Mouse (Mus musculus) MEL (cell line): ENCODE measurements at regions not wholly inside any gene's neighbourhood (a gene's known extent, or its start where the extent isn't known, plus 50 kb on each side); places are given as distances from the start of the nearest gene placed in this dataset.

ENCODE experiments used
- DNase-seq: peaks from one replicate; pipeline ENCODE4 v3.0.0; 2011; ENCODE audit warnings: low read depth, low spot score
- H3K27ac ChIP-seq: 2 replicates; pipeline ENCODE4 v1.5.1; 2012; ENCODE audit warnings: low read depth, mild to moderate bottlenecking, control low read depth, low read length, moderate library complexity; ENCODE audit not compliant: control insufficient read depth
- H3K27me3 ChIP-seq, 2 experiments: fragments of 150-350 bp in 1 of 2; sonication (generic) in 1 of 2; 2 replicates each; pipeline ENCODE4 v1.6.1; 2012; ENCODE audit warnings: low read length in 2 of 2, mild to moderate bottlenecking in 2 of 2, improper control_type of control experiment in 1 of 2, moderate library complexity in 1 of 2; ENCODE audit not compliant: insufficient read depth in 2 of 2, control insufficient read depth in 1 of 2
- H3K36me3 ChIP-seq, 2 experiments: 2 replicates each; pipeline ENCODE4 v1.6.1; 2012 to 2014; ENCODE audit warnings: low read length in 2 of 2, improper control_type of control experiment in 1 of 2, inconsistent platforms in 1 of 2, mild to moderate bottlenecking in 1 of 2; ENCODE audit not compliant: insufficient read depth in 2 of 2, control insufficient read depth in 1 of 2
- H3K4me1 ChIP-seq, 2 experiments: fragments of 150-350 bp in 1 of 2; sonication (generic) in 1 of 2; 2 replicates each; pipeline ENCODE4 v1.6.1; 2012; ENCODE audit warnings: low read length in 2 of 2, improper control_type of control experiment in 1 of 2, mild to moderate bottlenecking in 1 of 2; ENCODE audit not compliant: insufficient read depth in 2 of 2, control insufficient read depth in 1 of 2
- H3K4me3 ChIP-seq, 2 experiments: fragments of 150-350 bp in 1 of 2; sonication (generic) in 1 of 2; 2 replicates each; pipeline ENCODE4 v1.5.1; 2012; ENCODE audit warnings: low read depth in 2 of 2, low read length in 2 of 2, mild to moderate bottlenecking in 2 of 2, moderate library complexity in 2 of 2, control low read depth in 1 of 2, improper control_type of control experiment in 1 of 2; ENCODE audit not compliant: control insufficient read depth in 1 of 2, insufficient read depth in 1 of 2
- H3K79me2 ChIP-seq: 2 replicates; pipeline ENCODE4 v1.6.1; 2012; ENCODE audit warnings: mild to moderate bottlenecking, low read length, moderate library complexity; ENCODE audit not compliant: control insufficient read depth, poor library complexity, insufficient read depth
- H3K9ac ChIP-seq: 2 replicates; pipeline ENCODE4 v1.6.1; 2012; ENCODE audit warnings: low read depth, mild to moderate bottlenecking, control low read depth, low read length, moderate library complexity; ENCODE audit not compliant: control insufficient read depth, poor library complexity, severe bottlenecking
- H3K9me3 ChIP-seq: fragments of 150-350 bp; sonication (generic); replicated peaks from 2 replicates; pipeline ENCODE4 v1.6.1; 2012; ENCODE audit warnings: mild to moderate bottlenecking, low read length, improper control_type of control experiment, moderate library complexity; ENCODE audit not compliant: insufficient read depth
- CHD1 ChIP-seq: IDR thresholded peaks from 2 replicates; pipeline ENCODE4 v1.6.1; 2012; ENCODE audit warnings: low read depth, mild to moderate bottlenecking, inconsistent platforms, low read length, improper control_type of control experiment
- CTCF ChIP-seq, 3 experiments: IDR thresholded peaks in 2 of 3; conservative IDR thresholded peaks in 1 of 3; 2 replicates each; pipeline ENCODE4 v1.5.1; 2011 to 2012; ENCODE audit warnings: low read length in 3 of 3, low read depth in 2 of 3, mild to moderate bottlenecking in 2 of 3, improper control_type of control experiment in 1 of 3, inconsistent platforms in 1 of 3, mixed read lengths in 1 of 3, moderate library complexity in 1 of 3; ENCODE audit not compliant: control insufficient read depth in 1 of 3, insufficient read depth in 1 of 3, poor library complexity in 1 of 3, severe bottlenecking in 1 of 3
- E2F4 ChIP-seq: IDR thresholded peaks from 2 replicates; pipeline ENCODE4 v1.6.1; 2011; ENCODE audit warnings: low read depth, low read length, improper control_type of control experiment, borderline replicate concordance
- EP300 ChIP-seq, 2 experiments: IDR thresholded peaks; 2 replicates each; pipeline ENCODE4 v1.6.1; 2011; ENCODE audit warnings: improper control_type of control experiment in 2 of 2, low read length in 2 of 2, low read depth in 1 of 2, mild to moderate bottlenecking in 1 of 2
- GATA1 ChIP-seq: IDR thresholded peaks from 2 replicates; pipeline ENCODE4 v1.6.1; 2011; ENCODE audit warnings: low read depth, low read length, improper control_type of control experiment
- HCFC1 ChIP-seq: IDR thresholded peaks from 2 replicates; pipeline ENCODE4 v1.6.1; 2012; ENCODE audit warnings: low read depth, mild to moderate bottlenecking, inconsistent platforms, low read length, improper control_type of control experiment, moderate library complexity
- JUND ChIP-seq: IDR thresholded peaks from 2 replicates; pipeline ENCODE4 v1.6.1; 2011; ENCODE audit warnings: low read depth, mild to moderate bottlenecking, improper control_type of control experiment, low read length
- KAT2A ChIP-seq: conservative IDR thresholded peaks from 2 replicates; pipeline ENCODE4 v1.6.1; 2012; ENCODE audit warnings: low read depth, low read length, improper control_type of control experiment, inconsistent platforms
- MAFK ChIP-seq: IDR thresholded peaks from 2 replicates; pipeline ENCODE4 v1.6.1; 2011; ENCODE audit warnings: low read depth, mild to moderate bottlenecking, low read length, improper control_type of control experiment, borderline replicate concordance
- MAX ChIP-seq: IDR thresholded peaks from 2 replicates; pipeline ENCODE4 v1.6.1; 2011; ENCODE audit warnings: low read length, improper control_type of control experiment
- MEF2A ChIP-seq: IDR thresholded peaks from 2 replicates; pipeline ENCODE4 v1.6.1; 2014; ENCODE audit warnings: low read depth, mild to moderate bottlenecking, inconsistent platforms, low read length, improper control_type of control experiment; ENCODE audit not compliant: poor library complexity, insufficient replicate concordance, severe bottlenecking; ENCODE audit errors: extremely low read depth
- MYB ChIP-seq: IDR thresholded peaks from 2 replicates; pipeline ENCODE4 v1.6.1; 2011; ENCODE audit warnings: mild to moderate bottlenecking, low read depth, low read length, improper control_type of control experiment
- MYC ChIP-seq: IDR thresholded peaks from 2 replicates; pipeline ENCODE4 v1.6.1; 2011; ENCODE audit warnings: low read depth, mild to moderate bottlenecking, low read length, improper control_type of control experiment, moderate library complexity
- NELFE ChIP-seq: IDR thresholded peaks from 2 replicates; pipeline ENCODE4 v1.6.1; 2011; ENCODE audit warnings: low read depth, low read length, improper control_type of control experiment
- NRF1 ChIP-seq: IDR thresholded peaks from 2 replicates; pipeline ENCODE4 v1.6.1; 2014; ENCODE audit warnings: low read depth, mild to moderate bottlenecking, inconsistent platforms, low read length, improper control_type of control experiment, moderate library complexity; ENCODE audit not compliant: poor library complexity, insufficient read depth, severe bottlenecking
- POLR2A ChIP-seq, 2 experiments: IDR thresholded peaks; 2 replicates each; pipeline ENCODE4 v1.6.1; 2011 to 2012; ENCODE audit warnings: low read length in 2 of 2, mild to moderate bottlenecking in 2 of 2, control low read depth in 1 of 2, improper control_type of control experiment in 1 of 2, low read depth in 1 of 2, moderate library complexity in 1 of 2; ENCODE audit not compliant: control insufficient read depth in 1 of 2, insufficient read depth in 1 of 2, poor library complexity in 1 of 2
- SIN3A ChIP-seq: IDR thresholded peaks from 2 replicates; pipeline ENCODE4 v1.6.1; 2012; ENCODE audit warnings: low read length, improper control_type of control experiment, inconsistent platforms
- SMC3 ChIP-seq: IDR thresholded peaks from 2 replicates; pipeline ENCODE4 v1.6.1; 2011; ENCODE audit warnings: low read depth, low read length, improper control_type of control experiment
- TBP ChIP-seq: IDR thresholded peaks from 2 replicates; pipeline ENCODE4 v1.8.0; 2011; ENCODE audit warnings: low read depth, low read length, improper control_type of control experiment
- TCF12 ChIP-seq: IDR thresholded peaks from 2 replicates; pipeline ENCODE4 v1.6.1; 2014; ENCODE audit warnings: low read depth, mild to moderate bottlenecking, inconsistent platforms, low read length, improper control_type of control experiment, moderate library complexity
- UBTF ChIP-seq: IDR thresholded peaks from 2 replicates; pipeline ENCODE4 v1.6.1; 2012; ENCODE audit warnings: low read depth, mild to moderate bottlenecking, inconsistent platforms, low read length, improper control_type of control experiment, moderate library complexity, borderline replicate concordance; ENCODE audit not compliant: insufficient read depth
- USF1 ChIP-seq: IDR thresholded peaks from 2 replicates; pipeline ENCODE4 v1.6.1; 2014; ENCODE audit warnings: low read depth, mild to moderate bottlenecking, inconsistent platforms, low read length, improper control_type of control experiment, moderate library complexity

DNA sequence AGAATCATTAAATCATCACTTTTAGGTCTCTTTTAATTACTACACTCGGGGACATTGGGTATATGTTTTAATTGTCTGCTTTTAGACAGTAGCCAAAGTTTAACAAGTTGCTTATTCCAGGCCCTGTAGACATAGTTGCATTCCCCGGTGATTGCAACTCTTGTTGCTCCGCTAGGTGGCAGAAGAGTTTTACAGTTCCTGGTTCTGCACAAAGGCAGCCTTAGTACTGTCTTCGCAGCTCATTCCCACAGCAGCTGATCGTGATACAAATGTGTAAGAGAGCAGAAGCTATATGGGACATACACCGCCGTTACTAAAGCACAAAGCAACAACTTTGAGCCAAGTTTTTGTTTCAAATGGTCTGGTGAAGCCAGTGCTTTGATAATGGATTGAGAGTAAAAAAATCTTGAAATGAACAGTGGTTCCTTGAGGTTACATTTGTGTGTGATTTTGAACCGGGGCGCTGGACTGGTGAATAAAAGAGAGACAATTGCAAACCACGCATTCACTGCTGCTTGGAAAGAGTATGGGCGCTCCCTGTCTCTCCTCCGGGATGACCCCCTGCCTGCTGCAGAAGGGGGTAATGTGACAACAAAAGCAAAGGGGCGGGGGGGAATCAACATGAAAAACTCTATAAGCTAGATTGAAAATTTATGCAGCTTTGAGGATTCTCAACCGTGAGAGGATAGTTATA lies 861.8 kb downstream of the Olfm4 start (continued):
- TF ChIP-seq MYC (no peak), GATA1 (no peak), NELFE (no peak)

DNA sequence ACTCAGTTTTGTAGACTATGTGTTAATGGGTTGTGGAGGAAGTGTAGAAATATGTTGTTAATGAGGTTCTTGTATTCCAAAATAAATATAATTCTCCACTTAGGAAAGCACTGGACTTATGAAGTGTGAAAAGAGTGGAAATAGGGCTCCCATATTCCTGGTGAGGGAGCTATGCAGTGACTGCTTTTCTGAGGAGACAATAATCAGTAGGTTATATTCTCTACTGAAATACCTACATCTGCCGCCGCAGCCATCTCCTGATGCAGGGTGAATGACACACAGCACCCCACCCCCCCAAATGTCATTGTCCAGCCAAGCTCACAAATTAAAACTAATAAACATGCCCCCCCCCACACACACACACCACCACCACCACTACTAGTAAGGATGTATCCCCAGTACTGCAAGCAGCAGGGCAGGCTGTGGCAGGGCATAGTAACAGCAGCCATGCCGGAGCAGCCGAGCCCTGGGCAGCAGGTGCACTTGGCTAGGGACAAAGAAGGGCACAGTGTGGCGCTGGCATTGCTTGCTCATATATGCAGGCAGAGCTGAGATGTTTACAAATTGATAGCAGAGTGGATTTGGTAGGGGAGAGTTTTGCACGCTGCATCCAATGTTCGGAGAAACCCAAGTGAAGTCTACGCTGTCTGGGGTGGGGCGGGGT lies 862.7 kb downstream of the Olfm4 start:
- Histone ChIP-seq H3K27ac (no peak overlapping the region), H3K9ac (no peak overlapping the region), H3K9me3 (no peaks in the 10 kb centered on the region), H3K4me1 (no peaks in the 10 kb centered on the region), H3K79me2 (no peaks in the 10 kb centered on the region), H3K27me3 (no peaks in the 10 kb centered on the region), H3K36me3 (no peaks in the 10 kb centered on the region), H3K4me3 (no peak overlapping the region)
- TF ChIP-seq NRF1 (no peak), MEF2A (no peak), USF1 (no peak), CHD1 (no peak), JUND (no peak), CTCF (IDR thresholded peaks at IDR 0.05 in 2 of 3, conservative IDR thresholded peaks at IDR 0.05 in 1 of 3; ENCODE audit: control insufficient read depth in 1 of 3, insufficient read depth in 1 of 3, low read depth in 2 of 3, low read length in 3 of 3, poor library complexity in 1 of 3, severe bottlenecking in 1 of 3) (no peak), TBP (no peak), TCF12 (no peak), UBTF (no peak), E2F4 (no peak), MAX (no peak), EP300 (IDR thresholded peaks at IDR 0.05; ENCODE audit: low read depth in 1 of 2, low read length in 2 of 2) (no peak), GATA1 (no peak), POLR2A (IDR thresholded peaks at IDR 0.05; ENCODE audit: control insufficient read depth in 1 of 2, insufficient read depth in 1 of 2, low read depth in 1 of 2, low read length in 2 of 2, poor library complexity in 1 of 2) (no peak), MYB (no peak), MAFK (no peak), HCFC1 (no peak), SMC3 (no peak), KAT2A (no peak), SIN3A (no peak)
- DNase-seq: no peak
